Comparison of ENCODE assay signal across 19 mouse cellular contexts in the genomic region with DNA sequence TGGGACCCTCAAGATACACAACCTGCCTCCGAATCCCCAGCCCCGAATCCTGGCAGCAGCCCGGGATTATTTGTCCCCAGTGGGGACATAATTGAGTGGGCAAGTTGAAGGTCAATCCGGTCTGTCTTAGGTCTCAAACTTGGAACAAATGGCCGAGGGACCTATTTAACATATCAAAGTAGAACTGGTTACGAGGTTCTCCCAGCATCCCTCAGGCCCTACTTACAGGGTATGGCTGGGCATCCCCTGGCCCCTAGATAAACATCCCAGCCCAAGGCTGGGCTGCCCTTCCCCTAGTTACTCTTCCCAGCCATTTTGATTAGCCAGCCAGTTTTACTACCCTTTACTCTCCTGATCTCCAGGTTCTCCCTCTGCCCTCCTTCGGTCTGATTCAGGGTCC.
"Had no signal": no experiment of that assay in that cellular context is flagged by ENCODE, and none has a peak within 500 bp of the region (broad histone marks: within the 10 kb centered on the region; RNA-seq: fewer than 3 reads in every experiment).

No protein-coding gene starts in this region.

- H3K27ac ChIP-seq: left cerebral cortex, adult 2 months; limb, embryonic 12.5 days; limb, embryonic 15.5 days; liver, embryonic 13.5 days; macrophage; midbrain, embryonic 12.5 days; midbrain, embryonic 15.5 days; neural tube, embryonic 12.5 days; neural tube, embryonic 15.5 days; stomach, embryonic 15.5 days had no signal

- H3K36me3 ChIP-seq: limb, embryonic 12.5 days; limb, embryonic 15.5 days; liver, embryonic 13.5 days; midbrain, embryonic 12.5 days; midbrain, embryonic 15.5 days; neural tube, embryonic 12.5 days; neural tube, embryonic 15.5 days; stomach, embryonic 15.5 days had no signal

- H3K4me3 ChIP-seq: left cerebral cortex, adult 2 months; limb, embryonic 12.5 days; limb, embryonic 15.5 days; liver, embryonic 13.5 days; midbrain, embryonic 12.5 days; midbrain, embryonic 15.5 days; neural tube, embryonic 12.5 days; neural tube, embryonic 15.5 days; stomach, embryonic 15.5 days had no signal

- DNase-seq: layer of hippocampus, postnatal 36 days; left cerebral cortex, postnatal 4 days; liver, embryonic 13.5 days; lung, adult 2 months; lung, postnatal 14 days; right cerebral cortex, adult 18-20 months; right cerebral cortex, postnatal 14 days; right cerebral cortex, postnatal 4 days; spleen, adult 18-20 months; thymus, postnatal 4 days had no signal

- ATAC-seq: midbrain, embryonic 15.5 days had no signal

- H3K4me1 ChIP-seq: stomach, embryonic 15.5 days had no signal

- H3K4me2 ChIP-seq: limb, embryonic 12.5 days; limb, embryonic 15.5 days; liver, embryonic 13.5 days; midbrain, embryonic 12.5 days; midbrain, embryonic 15.5 days; neural tube, embryonic 12.5 days; neural tube, embryonic 15.5 days; stomach, embryonic 15.5 days had no signal

- H3K27me3 ChIP-seq: limb, embryonic 12.5 days; limb, embryonic 15.5 days; liver, embryonic 13.5 days; midbrain, embryonic 15.5 days; neural tube, embryonic 12.5 days; stomach, embryonic 15.5 days had no signal

- H3K9me3 ChIP-seq: limb, embryonic 12.5 days; limb, embryonic 15.5 days; liver, embryonic 13.5 days; midbrain, embryonic 12.5 days; midbrain, embryonic 15.5 days; neural tube, embryonic 12.5 days; neural tube, embryonic 15.5 days; stomach, embryonic 15.5 days had no signal

- H3K9ac ChIP-seq: limb, embryonic 12.5 days; limb, embryonic 15.5 days; liver, embryonic 13.5 days; midbrain, embryonic 12.5 days; midbrain, embryonic 15.5 days; neural tube, embryonic 12.5 days; neural tube, embryonic 15.5 days; stomach, embryonic 15.5 days had no signal
